Mouse (Mus musculus): Measurements from ENCODE around the gene Rpia. TPM values are rescaled to one million over a fixed set of nuclear protein-coding genes. Genes with fewer than 3 reads are reported as not detected.

Gene Rpia
- polyA plus RNA-seq (2014; fragmentation: Nextera tagmentation; extraction: Ambion mirVana) = 1.8 and 1.9 TPM in 2 replicates

DNA sequence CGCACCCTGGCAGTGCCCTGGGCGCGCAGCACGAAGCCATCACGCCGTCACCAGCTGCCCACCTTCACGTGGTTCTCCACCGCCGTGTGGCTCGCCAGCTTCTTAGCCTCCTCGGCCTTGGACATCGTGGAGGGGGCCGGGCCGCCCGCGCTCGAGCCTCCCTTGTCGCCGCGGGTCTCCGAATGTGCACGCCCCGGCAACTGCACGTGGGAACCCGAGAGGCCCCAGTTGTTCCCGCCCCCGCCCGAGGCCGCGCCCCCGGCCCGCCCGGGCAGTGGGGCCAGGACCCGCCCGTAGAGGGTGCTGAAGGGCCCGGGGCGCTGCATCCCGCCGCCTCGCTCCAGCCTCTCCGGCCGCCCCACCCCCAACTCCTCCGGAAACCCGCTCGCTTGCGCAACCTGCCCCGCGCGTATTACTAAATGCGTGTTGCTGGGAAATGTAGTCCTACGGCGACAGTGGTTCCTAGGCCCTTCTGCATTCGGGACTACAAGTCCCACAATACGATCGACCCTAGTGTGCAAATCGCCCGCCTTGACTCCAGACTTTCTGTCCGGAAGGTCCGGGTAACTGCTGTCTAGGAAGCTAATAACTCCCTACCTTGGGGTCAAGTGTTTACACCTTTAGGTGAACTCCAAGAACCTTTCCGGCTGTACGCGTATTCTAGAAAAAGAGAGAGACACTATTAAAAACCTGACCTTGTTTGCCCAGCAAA, at the start of gene Rpia:
TSS of gene Rpia (minus strand) at position 409 of the 712 bp plus-strand sequence.
- H3K9ac ChIP-seq (ENCODE audit: low read length) = peak within 1 kb of the TSS; percentile 64
- WGBS = under 1% methylated on average over 60 of the region's 62 CpGs
- no peaks in the 10 kb centered on the region for H3K36me3 ChIP-seq (ENCODE audit: control insufficient read depth, insufficient read depth, low read length)
- peak; percentile 98 for ATAC-seq (ENCODE audit: insufficient read depth, low FRiP score, low TSS enrichment)
- no peaks in the 10 kb centered on the region for H3K9me3 ChIP-seq (ENCODE audit: control insufficient read depth, low read length)
- DNase-seq (ENCODE audit: low spot score) = peak; percentile 96
- peak within 1 kb of the TSS; percentile 61 for H3K4me2 ChIP-seq (ENCODE audit: low read depth)
- peaks cover 5% of the 10 kb centered on the region; the same call in 1 of the 2 replicates for H3K4me1 ChIP-seq (ENCODE audit: control insufficient read depth, insufficient read depth, low read length)
- H3K4me3 ChIP-seq (ENCODE audit: low read depth, low read length) = peak within 1 kb of the TSS; percentile 53
- 0 out of 2 replicates have a peak within 1 kb of the TSS, but pooled peaks have one; percentile 21 for H3K27ac ChIP-seq (ENCODE audit: low read depth, low read length)
- no peaks in the 10 kb centered on the region for H3K27me3 ChIP-seq (ENCODE audit: control insufficient read depth, insufficient read depth, low read length)

DNA sequence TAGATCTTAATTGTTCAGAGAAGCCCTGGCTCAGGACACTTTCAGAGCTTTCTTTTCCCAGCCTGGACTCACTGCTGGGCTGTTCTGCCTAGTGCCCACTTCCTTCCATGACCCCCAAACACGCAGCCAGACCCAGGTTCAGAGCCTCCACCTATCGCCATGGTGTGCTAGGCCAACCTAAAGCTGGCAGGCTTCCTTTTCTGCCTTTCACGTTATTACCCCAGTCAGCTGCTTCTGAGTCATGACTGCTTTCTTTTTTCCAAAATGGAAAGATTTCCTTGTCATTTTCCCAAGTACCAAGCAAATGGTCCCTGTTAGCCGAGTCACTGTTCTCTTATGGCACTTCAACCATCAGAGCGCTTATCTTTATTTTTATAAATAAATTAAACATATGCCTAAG, 48.2 kb upstream of the Rpia start:
- no peaks in the 10 kb centered on the region for H3K27me3 ChIP-seq (ENCODE audit: control insufficient read depth, insufficient read depth, low read length)
- DNase-seq (ENCODE audit: low spot score) (no peak), ATAC-seq (ENCODE audit: insufficient read depth, low FRiP score, low TSS enrichment) (no peak)
- H3K4me2 ChIP-seq (ENCODE audit: low read depth) = no peak overlapping the region
- no peak overlapping the region for H3K9ac ChIP-seq (ENCODE audit: low read length)
- H3K9me3 ChIP-seq (ENCODE audit: control insufficient read depth, low read length) = no peaks in the 10 kb centered on the region
- H3K36me3 ChIP-seq (ENCODE audit: control insufficient read depth, insufficient read depth, low read length) = no peaks in the 10 kb centered on the region
- whole genome bisulfite sequencing = 77% methylated on average over 5 of the region's 5 CpGs
- no peak overlapping the region for H3K4me3 ChIP-seq (ENCODE audit: low read depth, low read length)
- no peak overlapping the region for H3K27ac ChIP-seq (ENCODE audit: low read depth, low read length)
- H3K4me1 ChIP-seq (ENCODE audit: control insufficient read depth, insufficient read depth, low read length) = peaks cover 5% of the 10 kb centered on the region; the same call in 1 of the 2 replicates

DNA sequence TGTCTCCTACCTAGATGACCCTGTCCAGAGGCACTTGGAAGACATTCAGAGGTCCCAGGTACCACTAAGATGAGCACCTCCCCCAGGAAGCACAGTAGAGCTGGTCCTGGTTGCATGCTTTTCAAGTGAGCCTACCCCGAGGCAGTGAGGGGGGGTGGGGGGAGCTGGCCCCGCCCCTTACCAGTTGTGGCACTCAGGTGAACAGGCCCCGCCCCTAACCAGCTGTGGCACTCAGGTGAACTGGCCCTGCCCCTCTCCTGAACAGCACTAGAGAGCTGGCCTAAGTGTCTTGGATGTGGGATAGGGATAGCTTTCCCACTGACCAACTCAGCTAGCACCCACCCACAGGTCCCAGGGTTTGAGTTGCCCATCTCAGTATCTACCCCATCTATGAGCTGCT, 46.5 kb upstream of the Rpia start:
- Histone ChIP-seq H3K4me1 (ENCODE audit: control insufficient read depth, insufficient read depth, low read length) (peaks cover 4% of the 10 kb centered on the region; the same call in 1 of the 2 replicates), H3K4me3 (ENCODE audit: low read depth, low read length) (no peak overlapping the region), H3K27me3 (ENCODE audit: control insufficient read depth, insufficient read depth, low read length) (no peaks in the 10 kb centered on the region), H3K36me3 (ENCODE audit: control insufficient read depth, insufficient read depth, low read length) (no peaks in the 10 kb centered on the region), H3K9ac (ENCODE audit: low read length) (no peak overlapping the region), H3K9me3 (ENCODE audit: control insufficient read depth, low read length) (no peaks in the 10 kb centered on the region), H3K27ac (ENCODE audit: low read depth, low read length) (no peak overlapping the region), H3K4me2 (ENCODE audit: low read depth) (no peak overlapping the region)
- WGBS = 68% methylated on average over 3 of the region's 3 CpGs
- DNase-seq (ENCODE audit: low spot score) (no peak), ATAC-seq (ENCODE audit: insufficient read depth, low FRiP score, low TSS enrichment) (no peak)

DNA sequence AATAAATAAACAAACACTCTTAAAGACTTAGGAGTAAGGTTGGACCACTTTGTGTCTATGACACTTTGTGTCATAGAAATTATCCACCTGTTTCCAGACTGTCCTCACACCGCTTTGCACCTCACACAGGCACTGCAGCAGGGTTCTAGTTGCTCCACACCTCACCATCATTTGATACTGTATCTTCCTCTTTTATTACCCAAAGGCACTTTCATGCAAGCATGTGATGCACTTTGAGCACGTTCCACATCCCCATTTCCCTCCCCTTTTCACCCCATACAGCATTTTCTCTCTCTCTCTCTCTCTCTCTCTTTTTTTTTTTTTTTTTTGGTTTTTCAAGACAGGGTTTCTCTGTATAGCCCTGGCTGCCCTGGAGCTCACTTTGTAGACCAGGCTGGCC, 45.3 kb upstream of the Rpia start:
- no peak for ATAC-seq (ENCODE audit: insufficient read depth, low FRiP score, low TSS enrichment)
- no peaks in the 10 kb centered on the region for H3K36me3 ChIP-seq (ENCODE audit: control insufficient read depth, insufficient read depth, low read length)
- 83% methylated on average over 2 of the region's 2 CpGs for WGBS
- H3K4me1 ChIP-seq (ENCODE audit: control insufficient read depth, insufficient read depth, low read length) = no peaks in the 10 kb centered on the region
- H3K4me3 ChIP-seq (ENCODE audit: low read depth, low read length) = no peak overlapping the region
- no peak overlapping the region for H3K4me2 ChIP-seq (ENCODE audit: low read depth)
- H3K9me3 ChIP-seq (ENCODE audit: control insufficient read depth, low read length) = no peaks in the 10 kb centered on the region
- H3K27ac ChIP-seq (ENCODE audit: low read depth, low read length) = no peak overlapping the region
- no peak overlapping the region for H3K9ac ChIP-seq (ENCODE audit: low read length)
- no peak for DNase-seq (ENCODE audit: low spot score)
- no peaks in the 10 kb centered on the region for H3K27me3 ChIP-seq (ENCODE audit: control insufficient read depth, insufficient read depth, low read length)

DNA sequence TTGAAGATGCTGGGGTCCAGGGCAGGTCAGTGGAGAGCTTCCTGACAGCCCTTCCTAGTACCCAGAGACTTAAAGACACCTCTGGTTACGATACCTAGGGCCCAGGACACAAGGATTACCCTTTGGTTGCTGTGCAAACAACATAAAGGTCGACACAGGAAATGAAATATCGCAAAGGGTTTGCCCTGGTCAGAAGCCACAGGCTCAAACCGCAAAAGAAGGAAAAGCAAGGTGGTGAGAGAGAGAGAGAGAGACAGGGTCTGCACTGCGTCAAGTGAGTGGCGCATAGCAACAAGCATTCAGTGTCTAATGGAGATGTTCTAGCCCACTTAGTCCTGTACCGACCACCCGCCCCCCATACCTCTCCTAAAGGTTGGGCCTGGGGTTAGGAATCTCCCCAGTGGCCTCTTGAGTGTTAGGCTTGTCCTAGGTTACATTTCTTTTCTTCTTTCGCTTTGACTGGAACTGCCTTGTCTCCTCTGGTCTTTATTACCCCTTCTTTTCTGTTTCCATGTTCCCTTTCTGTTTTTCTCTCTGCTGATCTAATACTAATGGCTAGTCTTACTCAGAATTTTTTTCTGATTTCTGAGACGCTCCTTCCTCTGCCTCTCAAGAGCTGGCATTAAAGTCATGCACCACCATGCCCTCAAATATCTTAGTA, 39.3 kb upstream of the Rpia start:
- Histone ChIP-seq H3K4me2 (ENCODE audit: low read depth) (no peak overlapping the region), H3K9me3 (ENCODE audit: control insufficient read depth, low read length) (no peaks in the 10 kb centered on the region), H3K9ac (ENCODE audit: low read length) (no peak overlapping the region), H3K27ac (ENCODE audit: low read depth, low read length) (no peak overlapping the region), H3K36me3 (ENCODE audit: control insufficient read depth, insufficient read depth, low read length) (no peaks in the 10 kb centered on the region), H3K27me3 (ENCODE audit: control insufficient read depth, insufficient read depth, low read length) (no peaks in the 10 kb centered on the region), H3K4me1 (ENCODE audit: control insufficient read depth, insufficient read depth, low read length) (no peaks in the 10 kb centered on the region), H3K4me3 (ENCODE audit: low read depth, low read length) (no peak overlapping the region)
- 80% methylated on average over 10 of the region's 10 CpGs for WGBS
- DNase-seq (ENCODE audit: low spot score) (no peak), ATAC-seq (ENCODE audit: insufficient read depth, low FRiP score, low TSS enrichment) (no peak)

DNA sequence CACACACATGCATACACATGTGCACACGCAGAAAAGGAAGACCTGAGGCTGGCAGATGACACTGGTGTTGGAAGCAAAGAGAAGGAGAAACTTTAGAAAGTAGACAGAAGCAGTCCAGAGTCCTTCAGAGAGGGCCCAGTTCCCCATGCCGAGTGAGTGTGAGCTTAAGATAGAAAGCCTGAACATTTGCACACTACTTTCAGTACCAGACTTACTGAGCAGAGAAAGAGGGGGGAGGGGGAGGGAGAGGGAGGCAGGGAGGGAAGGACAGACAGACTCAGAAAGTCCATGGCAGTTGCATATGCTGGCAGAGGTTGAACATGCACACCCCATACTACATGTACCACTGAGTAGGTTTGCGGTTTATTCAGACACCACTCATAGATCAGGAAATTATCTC, 38.5 kb upstream of the Rpia start:
- H3K9ac ChIP-seq (ENCODE audit: low read length) = no peak overlapping the region
- H3K27me3 ChIP-seq (ENCODE audit: control insufficient read depth, insufficient read depth, low read length) = no peaks in the 10 kb centered on the region
- H3K27ac ChIP-seq (ENCODE audit: low read depth, low read length) = no peak overlapping the region
- no peak overlapping the region for H3K4me3 ChIP-seq (ENCODE audit: low read depth, low read length)
- no peak overlapping the region for H3K4me2 ChIP-seq (ENCODE audit: low read depth)
- WGBS = 82% methylated on average over 3 of the region's 3 CpGs
- H3K9me3 ChIP-seq (ENCODE audit: control insufficient read depth, low read length) = no peaks in the 10 kb centered on the region
- no peaks in the 10 kb centered on the region for H3K36me3 ChIP-seq (ENCODE audit: control insufficient read depth, insufficient read depth, low read length)
- no peaks in the 10 kb centered on the region for H3K4me1 ChIP-seq (ENCODE audit: control insufficient read depth, insufficient read depth, low read length)
- no peak for ATAC-seq (ENCODE audit: insufficient read depth, low FRiP score, low TSS enrichment)
- DNase-seq (ENCODE audit: low spot score) = no peak

DNA sequence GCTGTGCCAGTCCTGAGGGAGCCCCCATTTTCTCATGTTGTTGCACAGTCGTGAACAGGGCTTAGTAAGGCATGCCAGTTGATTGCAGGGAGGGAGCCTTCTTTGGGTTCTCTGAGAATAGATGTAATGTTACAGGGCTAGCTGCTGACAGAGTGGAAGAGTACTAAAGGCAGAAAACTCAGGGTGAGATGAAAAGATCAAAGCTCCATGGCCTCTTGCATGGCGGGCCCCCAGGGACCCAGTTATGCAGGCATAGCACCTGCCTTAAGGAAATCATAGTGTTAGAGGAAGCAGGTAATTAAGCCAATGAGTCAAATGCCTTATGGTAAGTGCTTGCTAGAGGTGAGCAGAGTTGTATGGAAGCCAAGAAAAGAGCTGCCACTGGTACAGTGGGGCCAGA, 37.4 kb upstream of the Rpia start:
- DNase-seq (ENCODE audit: low spot score) (no peak), ATAC-seq (ENCODE audit: insufficient read depth, low FRiP score, low TSS enrichment) (no peak)
- H3K27me3 ChIP-seq (ENCODE audit: control insufficient read depth, insufficient read depth, low read length) = no peaks in the 10 kb centered on the region
- no peak overlapping the region for H3K4me3 ChIP-seq (ENCODE audit: low read depth, low read length)
- H3K4me1 ChIP-seq (ENCODE audit: control insufficient read depth, insufficient read depth, low read length) = no peaks in the 10 kb centered on the region
- H3K36me3 ChIP-seq (ENCODE audit: control insufficient read depth, insufficient read depth, low read length) = no peaks in the 10 kb centered on the region
- no peak overlapping the region for H3K4me2 ChIP-seq (ENCODE audit: low read depth)
- H3K27ac ChIP-seq (ENCODE audit: low read depth, low read length) = no peak overlapping the region
- H3K9ac ChIP-seq (ENCODE audit: low read length) = no peak overlapping the region
- H3K9me3 ChIP-seq (ENCODE audit: control insufficient read depth, low read length) = no peaks in the 10 kb centered on the region
- WGBS = 60% methylated on average over 2 of the region's 2 CpGs

DNA sequence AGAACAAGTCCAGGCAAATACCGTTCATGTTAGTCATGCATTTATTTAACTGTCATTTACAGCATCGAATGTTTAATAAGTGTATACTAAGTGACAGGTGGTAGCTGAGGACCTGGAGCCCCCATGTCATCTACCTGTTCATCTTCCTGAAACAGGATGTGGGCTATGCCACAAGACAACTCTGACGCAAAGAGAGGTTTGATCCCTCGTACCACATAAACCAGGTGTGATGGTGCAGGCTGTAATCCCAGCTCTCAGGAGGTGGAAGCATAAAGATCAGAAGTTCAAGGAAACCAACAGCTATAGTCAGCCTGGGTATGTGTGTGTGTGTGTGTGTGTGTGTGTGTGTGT, 32.9 kb upstream of the Rpia start:
- H3K27ac ChIP-seq (ENCODE audit: low read depth, low read length) = no peak overlapping the region
- peak overlapping the region; percentile 44; the same call in 1 of the 2 replicates for H3K9ac ChIP-seq (ENCODE audit: low read length)
- no peaks in the 10 kb centered on the region for H3K27me3 ChIP-seq (ENCODE audit: control insufficient read depth, insufficient read depth, low read length)
- DNase-seq (ENCODE audit: low spot score) = no peak
- H3K36me3 ChIP-seq (ENCODE audit: control insufficient read depth, insufficient read depth, low read length) = no peaks in the 10 kb centered on the region
- peak overlapping the region; percentile 74 for H3K4me2 ChIP-seq (ENCODE audit: low read depth)
- peak overlapping the region; percentile 38 for H3K4me3 ChIP-seq (ENCODE audit: low read depth, low read length)
- 59% methylated on average over 4 of the region's 4 CpGs for WGBS
- 0 out of 2 replicates have a peak, but pooled peaks have one; percentile 18 for ATAC-seq (ENCODE audit: insufficient read depth, low FRiP score, low TSS enrichment)
- H3K9me3 ChIP-seq (ENCODE audit: control insufficient read depth, low read length) = no peaks in the 10 kb centered on the region
- H3K4me1 ChIP-seq (ENCODE audit: control insufficient read depth, insufficient read depth, low read length) = 0 out of 2 replicates have a peak, but pooled peaks cover 3% of the 10 kb centered on the region
